Mouse (Mus musculus) stomach, embryonic 16.5 days (tissue): Measurements from ENCODE around the gene Hoxd8. TPM values are rescaled to one million over a fixed set of nuclear protein-coding genes. Genes with fewer than 3 reads are reported as not detected.

ENCODE experiments used
- ATAC-seq: fragments of 200-750 bp; cut with Nextera tagmentation; 2 replicates; pipeline ENCODE4 v1.8.0; 2017; ENCODE audit warnings: moderate number of reproducible peaks, moderate TSS enrichment; ENCODE audit not compliant: insufficient read depth, low FRiP score
- H3K27ac ChIP-seq: fragments of 300-500 bp; sonication (generic); 2 replicates; pipeline ENCODE4 v1.5.1; 2014; ENCODE audit warnings: low read length
- H3K27me3 ChIP-seq: fragments of 300-500 bp; sonication (generic); 2 replicates; pipeline ENCODE4 v1.6.1; 2014; ENCODE audit warnings: low read length, control low read depth, mixed read lengths; ENCODE audit not compliant: control insufficient read depth, insufficient read depth
- H3K36me3 ChIP-seq: fragments of 300-500 bp; sonication (generic); 2 replicates; pipeline ENCODE4 v1.6.1; 2014; ENCODE audit warnings: low read length; ENCODE audit not compliant: control insufficient read depth, insufficient read depth
- H3K4me1 ChIP-seq: fragments of 300-500 bp; sonication (generic); 2 replicates; pipeline ENCODE4 v1.6.1; 2014; ENCODE audit warnings: low read length, control low read depth, mixed read lengths; ENCODE audit not compliant: control insufficient read depth, insufficient read depth
- H3K4me2 ChIP-seq: fragments of 300-500 bp; sonication (generic); 2 replicates; pipeline ENCODE4 v1.6.1; 2014; ENCODE audit warnings: low read depth, low read length, mixed read lengths
- H3K4me3 ChIP-seq: fragments of 300-500 bp; sonication (generic); replicated peaks from 2 replicates; pipeline ENCODE4 v1.5.1; 2014; ENCODE audit warnings: mild to moderate bottlenecking, low read length
- H3K9ac ChIP-seq: fragments of 300-500 bp; sonication (generic); 2 replicates; pipeline ENCODE4 v1.6.1; 2014; ENCODE audit warnings: low read length
- H3K9me3 ChIP-seq: fragments of 300-500 bp; sonication (generic); replicated peaks from 2 replicates; pipeline ENCODE4 v1.6.1; 2016; ENCODE audit warnings: low read length, control low read depth; ENCODE audit not compliant: control insufficient read depth
- WGBS: fragments of 180-500 bp; shearing (Covaris S2); extraction: QIAGEN DNeasy Blood & Tissue Kit; methylation state at CpG from one replicate; pipeline ENCODE4 v1.1.7; 2014; 5-methylcytosine and 5-hydroxymethylcytosine counted together
- microRNA counts: library from miRNA; unstranded; fragments of <30 nt; microRNA quantifications from one replicate; lab custom pipeline; 2016
- microRNA-seq: library from miRNA; unstranded; fragments of <30 nt; microRNA quantifications from one replicate; pipeline ENCODE4, GENCODE M21; 2016
- polyA plus RNA-seq: library from polyadenylated mRNA; unstranded; fragments of >200 nt; fragmentation: Nextera tagmentation; extraction: Ambion mirVana; gene quantifications from 2 replicates; pipeline ENCODE4 v1.2.1, GENCODE M21; 2015

Hoxd8 gene
- polyA plus RNA-seq, 1 experiment from 2014 or later = 1.7 TPM

- Histone ChIP-seq H3K9ac (0 out of 2 replicates have a peak overlapping the region, but pooled peaks have one; percentile 4), H3K9me3 (no peaks in the 10 kb centered on the region), H3K4me3 (peak overlapping the region; percentile 29), H3K27ac (no peak overlapping the region), H3K36me3 (no peaks in the 10 kb centered on the region), H3K27me3 (peaks cover 96% of the 10 kb centered on the region), H3K4me1 (peaks cover 10% of the 10 kb centered on the region; the same call in 1 of the 2 replicates), H3K4me2 (peak overlapping the region; percentile 42)
- ATAC-seq = peak; percentile 66
- 1% methylated on average over 47 of the region's 47 CpGs for WGBS
Observed at GRCm38 (mm10) chr2:74749337-74750121, 45.1 kb downstream of the Hoxd8 start.

- no peak overlapping the region for H3K27ac ChIP-seq
- H3K4me1 ChIP-seq = peaks cover 10% of the 10 kb centered on the region; the same call in 1 of the 2 replicates
- no peaks in the 10 kb centered on the region for H3K36me3 ChIP-seq
- H3K9me3 ChIP-seq = no peaks in the 10 kb centered on the region
- no peak overlapping the region for H3K4me2 ChIP-seq
- H3K4me3 ChIP-seq = no peak overlapping the region
- WGBS = 45% methylated on average over 5 of the region's 5 CpGs
- peaks cover 91% of the 10 kb centered on the region for H3K27me3 ChIP-seq
- no peak for ATAC-seq
- H3K9ac ChIP-seq = no peak overlapping the region
Observed at GRCm38 (mm10) chr2:74750731-74751250, 46.4 kb downstream of the Hoxd8 start.

- H3K27ac ChIP-seq = no peak overlapping the region
- no peaks in the 10 kb centered on the region for H3K36me3 ChIP-seq
- H3K4me2 ChIP-seq = no peak overlapping the region
- no peak overlapping the region for H3K4me3 ChIP-seq
- peaks cover 85% of the 10 kb centered on the region for H3K27me3 ChIP-seq
- H3K4me1 ChIP-seq = peaks cover 10% of the 10 kb centered on the region; the same call in 1 of the 2 replicates
- no peak overlapping the region for H3K9ac ChIP-seq
- H3K9me3 ChIP-seq = no peaks in the 10 kb centered on the region
- ATAC-seq = no peak
- WGBS = 77% methylated on average over 1 of the region's 1 CpGs
Observed at GRCm38 (mm10) chr2:74751861-74752260, 47.4 kb downstream of the Hoxd8 start.

GRCm38 (mm10) chr2:74752431-74753174, 48.2 kb downstream of the Hoxd8 start:
- Histone ChIP-seq H3K9ac (peak overlapping the region; percentile 40), H3K9me3 (no peaks in the 10 kb centered on the region), H3K36me3 (no peaks in the 10 kb centered on the region), H3K4me2 (peak overlapping the region; percentile 51), H3K27me3 (peaks cover 78% of the 10 kb centered on the region), H3K4me3 (peak overlapping the region; percentile 35), H3K4me1 (peaks cover 10% of the 10 kb centered on the region; the same call in 1 of the 2 replicates), H3K27ac (no peak overlapping the region)
- ATAC-seq = no peak
- WGBS = 5% methylated on average over 45 of the region's 45 CpGs

- no peaks in the 10 kb centered on the region for H3K36me3 ChIP-seq
- H3K27me3 ChIP-seq = peaks cover 78% of the 10 kb centered on the region
- H3K27ac ChIP-seq = no peak overlapping the region
- peak overlapping the region; percentile 40 for H3K9ac ChIP-seq
- peak overlapping the region; percentile 35 for H3K4me3 ChIP-seq
- no peaks in the 10 kb centered on the region for H3K9me3 ChIP-seq
- H3K4me2 ChIP-seq = peak overlapping the region; percentile 51
- H3K4me1 ChIP-seq = peaks cover 10% of the 10 kb centered on the region; the same call in 1 of the 2 replicates
- 3% methylated on average over 25 of the region's 25 CpGs for WGBS
- no peak for ATAC-seq
Observed at GRCm38 (mm10) chr2:74753175-74753523, 48.7 kb downstream of the Hoxd8 start.

- Histone ChIP-seq H3K4me1 (peaks cover 10% of the 10 kb centered on the region; the same call in 1 of the 2 replicates), H3K27me3 (peaks cover 78% of the 10 kb centered on the region), H3K27ac (no peak overlapping the region), H3K4me2 (no peak overlapping the region), H3K36me3 (no peaks in the 10 kb centered on the region), H3K9me3 (no peaks in the 10 kb centered on the region), H3K4me3 (no peak overlapping the region), H3K9ac (no peak overlapping the region)
- WGBS = 41% methylated on average over 5 of the region's 5 CpGs
- ATAC-seq = no peak
Observed at GRCm38 (mm10) chr2:74753711-74754110, 49.3 kb downstream of the Hoxd8 start.

MicroRNA genes within 50 kb of the gene (microRNA counts, 519-probe panel; counts per million panel counts)
- microRNA mmu-miR-10b (lab: Ali Mortazavi, UCI) = 2,694 counts per million, percentile 59 among the panel's probes with 10 or more counts

Small RNAs within 50 kb of the gene (microRNA-seq; reads per million reads assigned to microRNA genes)
- gene Gm44463 (not detected), gene Mir10b (4,203 reads per million, percentile 89 among the genes with 10 or more reads in this experiment)

Other genes with a start within 250 kb of the Hoxd8 start
- 18.0 and 19.1 TPM in 2 replicates for gene Lnpk, start 125.2 kb upstream of the Hoxd8 start, polyA plus RNA-seq
- gene Evx2, start 45.1 kb upstream of the Hoxd8 start, polyA plus RNA-seq = not detected in 2 replicates
- 0.20 TPM in 1 of 2 replicates, not detected in the other for gene Hoxd13, start 36.3 kb upstream of the Hoxd8 start, polyA plus RNA-seq
- 0.05 and 0.11 TPM in 2 replicates for gene Hoxd12, start 29.6 kb upstream of the Hoxd8 start, polyA plus RNA-seq
- gene Hoxd11, start 25.1 kb upstream of the Hoxd8 start, polyA plus RNA-seq = 0.17 TPM in 1 of 2 replicates, not detected in the other
- gene Hoxd10, start 12.7 kb upstream of the Hoxd8 start, polyA plus RNA-seq = 0.21 TPM in 1 of 2 replicates, not detected in the other
- 0.41 and 0.53 TPM in 2 replicates for gene Hoxd9, start 6.9 kb upstream of the Hoxd8 start, polyA plus RNA-seq
- 7.4 and 9.2 TPM in 2 replicates for gene Hoxd3, start 7.3 kb downstream of the Hoxd8 start, polyA plus RNA-seq
- gene Hoxd4, start 7.3 kb downstream of the Hoxd8 start, polyA plus RNA-seq = 0.29 and 0.39 TPM in 2 replicates
- 0.10 and 0.13 TPM in 2 replicates for gene Gm28230, start 22.1 kb downstream of the Hoxd8 start, polyA plus RNA-seq
- gene Hoxd1, start 58.4 kb downstream of the Hoxd8 start, polyA plus RNA-seq = not detected in 2 replicates
- 86.4 and 93.0 TPM in 2 replicates for gene Mtx2, start 121.2 kb downstream of the Hoxd8 start, polyA plus RNA-seq